Mouse (Mus musculus) erythroid progenitor cell, adult 5-6 weeks (primary cell): ENCODE results near the gene Nol11. TPM values are rescaled to one million over a fixed set of nuclear protein-coding genes. Genes with fewer than 3 reads are reported as not detected.
A peak's percentile ranks its signal among the peaks of the same experiment; 100 is the strongest.

Experiments used
- ATAC-seq: replicated peaks from 2 replicates; pipeline ENCODE4 v1.8.0; 2016; ENCODE audit warnings: moderate number of reproducible peaks, mild to moderate bottlenecking, moderate TSS enrichment, inconsistent platforms; ENCODE audit not compliant: poor library complexity, low FRiP score, severe bottlenecking
- total RNA-seq, 2 experiments: library from RNA; stranded (forward) in 1 of 2; stranded (reverse) in 1 of 2; fragments of 150-400 nt in 1 of 2; fragments of 186-747, 209-891 nt in 1 of 2; gene quantifications; 2 replicates each; pipeline versions ENCODE4 v1.2.3 to v1.2.4; 2015 to 2017; ENCODE audit warnings: low replicate concordance in 2 of 2

The Nol11 gene
- total RNA-seq (2015; ENCODE audit: low replicate concordance) (8.6 and 10.9 TPM in 2 replicates), total RNA-seq (2017; ENCODE audit: low replicate concordance) (7.9 and 9.5 TPM in 2 replicates)

DNA sequence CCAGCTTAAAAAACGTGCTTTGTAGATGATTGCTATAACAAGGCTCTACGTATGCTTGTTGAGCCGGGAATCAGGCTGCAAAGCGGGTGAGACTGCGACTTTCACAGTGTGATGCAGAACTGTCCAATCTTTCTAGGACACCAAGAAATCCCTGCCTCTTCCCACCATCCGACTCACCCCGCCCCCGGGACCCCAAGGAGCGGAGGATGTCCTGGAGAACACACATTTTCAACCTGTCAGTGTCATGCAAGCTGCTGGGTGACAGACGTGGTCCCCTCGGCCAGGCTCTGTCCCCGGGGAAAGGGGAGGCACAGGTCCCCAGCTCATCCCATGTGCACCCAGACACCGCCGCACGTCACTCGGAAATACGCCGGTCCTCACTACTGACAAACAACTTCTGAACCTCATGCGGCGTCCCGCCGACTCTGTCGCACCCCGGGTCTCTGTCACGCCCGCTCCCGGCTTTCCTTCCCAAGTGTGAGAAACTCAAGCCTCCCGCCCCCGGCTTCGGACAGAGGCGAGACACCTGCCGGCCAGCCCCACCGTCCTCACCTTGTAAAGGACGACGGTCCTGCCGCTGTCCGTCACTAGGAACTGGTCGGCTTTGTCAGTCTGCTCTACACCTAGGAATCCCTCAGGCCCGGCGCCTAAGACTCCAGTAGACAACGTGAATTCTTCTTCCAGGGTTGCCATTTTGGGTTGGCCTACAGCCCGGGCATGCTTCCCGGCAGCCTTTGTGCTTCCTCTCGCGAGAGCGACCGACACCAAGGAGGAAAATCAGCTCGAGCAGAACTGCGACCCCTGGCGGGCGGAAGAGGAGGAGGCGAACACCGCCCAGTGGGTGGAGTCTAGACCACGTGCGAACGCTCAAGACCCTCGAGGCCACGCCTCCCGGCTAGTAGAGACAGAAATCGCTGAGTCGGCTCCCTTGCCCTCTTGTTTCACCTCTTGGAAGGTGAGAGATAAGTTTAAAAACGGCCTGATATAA is at the start of gene Nol11:
Nol11 (minus strand) TSS at position 817 of the 988 bp plus-strand sequence.
- ATAC-seq: peak; percentile 96

GRCm38 (mm10) chr11:107238506-107238905 is 49.3 kb upstream of the Nol11 start:
- ATAC-seq: no peak

DNA sequence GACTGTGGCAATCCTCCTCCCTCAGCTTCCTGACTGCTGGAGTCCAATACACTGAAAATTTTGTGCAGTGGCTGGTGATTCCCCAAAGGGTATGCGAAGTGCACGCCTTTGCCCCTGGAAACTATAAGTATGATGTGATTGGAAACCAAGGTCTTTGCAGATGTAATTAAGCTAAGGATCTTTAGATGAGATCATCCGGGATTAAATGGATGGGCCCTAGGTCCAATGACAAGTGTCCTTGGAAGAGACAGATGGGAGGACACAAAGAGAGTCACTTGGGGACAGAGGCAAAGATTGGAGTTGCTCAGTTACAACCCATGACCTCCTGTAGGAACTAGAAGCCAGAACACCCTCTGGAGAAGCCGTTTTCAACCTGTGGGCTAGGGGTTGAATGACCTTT is 48.4 kb upstream of the Nol11 start:
- no peak for ATAC-seq

DNA sequence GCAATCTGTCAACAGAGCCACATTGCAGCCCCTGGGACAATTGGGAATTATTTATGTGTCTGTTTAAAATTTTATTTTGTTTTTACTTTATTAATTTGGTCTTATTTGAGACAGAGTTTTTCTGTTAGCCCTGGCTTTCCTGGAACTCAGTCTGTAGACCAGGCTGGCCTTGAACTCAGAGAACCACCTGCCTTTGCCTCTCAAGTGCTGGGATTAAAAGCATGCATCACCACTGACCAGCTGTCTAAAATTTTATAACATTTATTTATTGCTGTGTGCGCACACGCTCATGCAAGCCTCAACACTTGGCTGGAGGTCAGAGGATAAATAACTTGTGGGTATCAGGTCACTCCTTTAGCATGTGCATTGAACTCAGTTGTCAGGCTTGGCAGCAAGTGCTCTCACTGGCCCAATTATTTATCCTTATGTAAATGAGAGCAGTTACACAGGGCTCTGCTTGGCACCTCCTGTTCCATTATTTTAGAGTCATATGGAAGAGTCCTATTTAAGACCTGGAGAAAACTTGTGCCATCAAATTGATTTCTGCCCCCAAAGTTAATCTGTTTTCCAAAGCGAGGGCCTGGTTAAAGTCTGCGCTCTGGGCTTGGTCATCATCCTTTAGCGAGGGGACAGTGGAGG is 44.2 kb upstream of the Nol11 start:
- ATAC-seq: no peak

GRCm38 (mm10) chr11:107230128-107230527 is 40.9 kb upstream of the Nol11 start:
- ATAC-seq: no peak

- no peak for ATAC-seq
These were observed 37.2 kb upstream of the Nol11 start for GRCm38 (mm10) chr11:107226431-107226830.

GRCm38 (mm10) chr11:107226013-107226412 is 36.8 kb upstream of the Nol11 start:
- no peak for ATAC-seq

- no peak for ATAC-seq
These were observed 36.1 kb upstream of the Nol11 start for GRCm38 (mm10) chr11:107225301-107225700.

DNA sequence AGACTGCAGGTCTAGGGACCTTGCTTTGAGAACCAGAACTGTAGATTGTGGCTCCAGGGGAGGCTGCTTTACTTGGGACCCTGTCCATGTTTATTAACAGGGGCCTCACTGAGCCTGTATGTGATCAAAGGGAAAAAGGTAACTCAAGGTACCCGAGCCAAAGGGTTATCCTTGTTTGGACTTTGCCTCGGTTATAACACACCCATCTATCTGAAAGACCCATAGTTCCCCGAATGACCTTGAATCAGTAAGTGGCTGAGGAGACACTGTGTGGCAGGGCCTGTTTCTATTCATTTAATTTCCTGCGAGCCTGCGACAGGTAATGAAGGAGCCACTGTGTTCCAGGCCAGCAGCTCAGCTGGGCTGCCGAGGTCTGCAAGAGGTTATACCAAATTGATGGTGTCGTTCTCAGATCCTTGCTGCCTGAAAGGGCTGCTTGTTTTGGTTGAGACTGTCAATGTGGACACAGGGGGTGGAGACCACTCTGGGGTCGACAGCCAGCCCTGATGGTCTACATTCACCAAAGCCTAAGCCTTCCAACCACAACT is 34.6 kb upstream of the Nol11 start:
- no peak for ATAC-seq

DNA sequence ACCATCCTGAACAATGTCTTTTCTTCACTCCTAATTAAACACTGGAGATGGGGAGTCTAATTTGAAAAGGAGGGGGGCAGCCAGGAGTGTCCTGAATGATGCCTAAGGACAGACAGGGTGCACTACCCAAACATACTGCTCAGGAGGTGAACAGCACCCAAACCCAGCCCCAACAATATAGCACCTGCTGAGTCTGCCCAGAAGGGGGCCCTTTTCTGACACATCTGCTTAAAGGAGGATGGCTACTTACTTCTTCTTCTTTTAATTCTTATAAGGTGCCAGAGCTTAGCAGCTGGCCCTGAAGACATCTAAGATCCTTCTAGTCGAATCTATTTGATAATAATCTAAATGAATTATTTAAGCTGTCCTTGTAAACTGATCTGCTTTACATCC is 34.0 kb upstream of the Nol11 start:
- no peak for ATAC-seq

DNA sequence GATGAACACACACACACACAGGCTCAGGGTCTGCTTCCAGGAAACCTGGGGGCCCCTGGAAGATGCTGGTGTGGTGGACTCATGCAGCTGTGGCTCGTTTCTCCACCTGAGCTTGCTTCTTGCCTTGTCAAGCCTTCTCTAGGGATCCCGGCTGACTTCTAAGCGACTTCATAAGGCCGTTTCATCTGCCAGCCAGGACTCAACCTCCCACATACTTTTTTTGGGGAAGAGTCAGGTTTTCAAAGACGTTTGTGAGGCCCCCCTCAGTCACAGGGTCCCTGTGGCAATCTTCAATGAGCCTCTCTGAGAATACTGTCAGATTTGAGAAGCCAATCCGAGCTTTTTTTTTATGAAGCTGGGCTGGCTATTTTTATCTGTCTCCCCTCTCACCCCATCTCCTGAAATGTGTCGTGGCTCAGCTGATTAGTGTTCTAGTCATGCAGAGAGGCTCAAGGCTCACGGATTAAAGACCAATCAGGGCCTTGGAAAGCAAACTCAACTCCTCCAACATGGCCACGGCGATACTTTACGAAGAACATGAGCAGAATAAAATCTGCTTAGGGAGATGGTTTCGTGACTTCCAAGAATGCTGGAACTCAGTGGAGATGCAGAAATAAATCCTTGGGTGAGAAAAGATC is 33.5 kb upstream of the Nol11 start:
- ATAC-seq: no peak

GRCm38 (mm10) chr11:107215111-107215510 is 25.9 kb upstream of the Nol11 start:
- no peak for ATAC-seq

- no peak for ATAC-seq
These were observed 24.6 kb upstream of the Nol11 start for GRCm38 (mm10) chr11:107213745-107214144.

DNA sequence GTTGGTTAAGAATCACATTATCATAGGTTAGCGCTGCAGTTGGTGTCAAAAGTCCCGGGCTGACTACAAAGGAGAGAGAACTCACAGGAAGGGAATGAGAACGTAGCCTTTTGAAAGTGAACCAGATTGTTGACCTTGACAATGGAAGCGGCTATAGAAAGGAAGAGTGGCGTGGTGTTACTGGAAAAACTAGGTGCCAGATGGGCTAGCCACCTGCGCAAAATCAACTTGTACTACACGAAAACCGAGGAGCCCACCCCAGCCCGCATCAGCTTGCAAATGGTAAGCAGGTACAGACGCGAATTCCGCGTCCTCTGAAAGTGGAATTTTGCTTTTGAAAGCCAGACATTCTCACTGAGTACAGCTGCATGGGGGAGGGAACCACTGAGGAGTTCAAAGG is 20.6 kb upstream of the Nol11 start:
- ATAC-seq: no peak

DNA sequence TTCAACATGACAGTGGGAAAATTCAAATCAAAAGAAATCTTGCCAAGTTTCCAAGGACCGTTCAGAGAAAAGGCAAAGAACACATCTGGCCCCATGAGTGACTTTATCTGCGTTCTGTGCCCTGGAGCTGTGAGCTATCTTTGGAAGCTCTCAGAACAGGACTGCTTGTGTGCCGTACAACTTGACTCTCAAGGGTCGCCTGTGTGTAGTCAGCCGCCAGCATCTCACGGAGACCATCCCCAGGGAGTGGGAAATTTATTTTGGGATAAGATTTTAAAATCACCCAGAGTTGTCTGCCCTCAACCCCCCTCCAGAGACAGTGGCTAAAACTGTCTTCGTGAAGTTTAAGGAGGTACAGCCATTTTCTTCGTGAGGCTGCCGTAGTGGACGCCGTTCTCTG is 12.6 kb upstream of the Nol11 start:
- no peak for ATAC-seq

- peak; percentile 49; the same call in 1 of the 2 replicates for ATAC-seq
These were observed 10.1 kb upstream of the Nol11 start for GRCm38 (mm10) chr11:107199281-107199680.

- no peak for ATAC-seq
These were observed 6.2 kb upstream of the Nol11 start for GRCm38 (mm10) chr11:107195334-107195733.

- no peak for ATAC-seq
These were observed 1.2 kb upstream of the Nol11 start for GRCm38 (mm10) chr11:107190376-107190775.

DNA sequence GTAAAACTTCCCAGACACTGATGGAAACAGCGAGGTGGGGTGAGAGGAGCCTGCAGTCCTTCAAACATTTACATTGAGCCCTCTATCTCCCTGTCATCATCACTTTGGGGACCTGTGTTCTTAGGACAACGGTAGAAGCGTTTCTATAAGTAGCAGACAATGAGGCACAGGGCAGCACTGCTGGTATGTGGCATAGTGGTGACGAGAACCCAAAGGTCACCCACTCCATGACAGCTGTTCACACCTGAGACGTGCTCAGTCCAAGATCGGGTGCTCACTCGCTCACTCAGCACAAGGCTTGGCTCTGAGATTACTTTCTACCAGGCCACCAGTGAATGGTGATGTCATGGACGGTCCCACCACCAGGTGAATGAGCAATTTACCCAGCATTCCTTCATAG is 5.4 kb downstream of the Nol11 start:
- ATAC-seq: no peak

DNA sequence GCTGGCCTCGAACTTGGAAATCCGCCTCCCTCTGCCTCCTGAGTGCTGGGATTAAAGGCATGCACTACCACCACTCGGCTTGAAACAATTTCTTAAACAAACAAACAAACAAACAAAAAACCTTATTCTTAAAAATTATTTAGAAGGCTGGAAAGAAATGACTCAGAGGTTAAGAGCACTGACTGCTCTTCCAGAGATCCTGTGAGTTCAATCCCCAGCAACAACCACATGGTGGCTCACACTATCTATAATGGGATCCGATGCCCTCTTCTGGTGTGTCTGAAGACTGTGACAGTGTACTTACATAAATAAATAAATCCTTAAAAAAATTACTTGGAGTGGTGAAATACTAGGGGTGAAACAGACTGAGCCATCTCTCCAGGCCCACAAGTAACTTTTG is 28.0 kb downstream of the Nol11 start:
- no peak for ATAC-seq
